Mouse (Mus musculus) lung, postnatal 0 days (tissue): ENCODE measurements around the gene 4930407I10Rik.

Experiments used
- CTCF ChIP-seq: IDR thresholded peaks from 2 replicates; pipeline ENCODE4 v1.5.1; 2016; ENCODE audit warnings: antibody characterized with exemption, mild to moderate bottlenecking
- EP300 ChIP-seq: IDR thresholded peaks from 2 replicates; pipeline ENCODE4 v1.6.1; 2016; ENCODE audit warnings: antibody characterized with exemption, mild to moderate bottlenecking, control low read depth

- TF ChIP-seq EP300 (no peak), CTCF (no peak)
Observed at GRCm38 (mm10) chr15:82046246-82046891, 12.6 kb upstream of the 4930407I10Rik start.
